Mouse (Mus musculus) myocyte (in vitro differentiated cells): ENCODE data around the gene Mrgpra1. TPM values are rescaled to one million over a fixed set of nuclear protein-coding genes. Genes with fewer than 3 reads are reported as not detected.
"Not testable (repeated sequence)": the region's sequence is repeated elsewhere in the genome, so short reads cannot be mapped to it uniquely, and the experiment has no call there.

ENCODE experiments used
- H3K27me3 ChIP-seq: one replicate; pipeline ENCODE4 v1.6.1; 2011; ENCODE audit not compliant: control insufficient read depth, insufficient read depth, insufficient read length
- H3K36me3 ChIP-seq: one replicate; pipeline ENCODE4 v1.6.1; 2011; ENCODE audit not compliant: control insufficient read depth, insufficient read depth
- H3K4me2 ChIP-seq: one replicate; pipeline ENCODE4 v1.6.1; 2011; ENCODE audit warnings: low read depth, control low read depth
- H3K4me3 ChIP-seq: one replicate; pipeline ENCODE4 v1.5.1; 2011; ENCODE audit warnings: mild to moderate bottlenecking, control low read depth, moderate library complexity
- H3K79me2 ChIP-seq: one replicate; pipeline ENCODE4 v1.6.1; 2011; ENCODE audit not compliant: control insufficient read depth, insufficient read depth
- H3ac ChIP-seq: one replicate; pipeline ENCODE4 v1.6.1; 2011; ENCODE audit not compliant: control insufficient read depth, insufficient read length
- CEBPB ChIP-seq: IDR thresholded peaks from 2 replicates; pipeline ENCODE4 v1.6.1; 2011; ENCODE audit warnings: mild to moderate bottlenecking, moderate library complexity; ENCODE audit not compliant: poor library complexity, insufficient read depth, severe bottlenecking
- E2F4 ChIP-seq: IDR thresholded peaks from one replicate; pipeline ENCODE4 v1.6.1; 2011; ENCODE audit warnings: mild to moderate bottlenecking, control low read depth, moderate library complexity; ENCODE audit not compliant: insufficient read depth
- MAX ChIP-seq: IDR thresholded peaks from one replicate; pipeline ENCODE4 v1.6.1; 2011; ENCODE audit warnings: low read depth, mild to moderate bottlenecking, control low read depth
- MYOD1 ChIP-seq, 3 experiments: IDR thresholded peaks; one replicate each; pipeline ENCODE4 v1.6.1; 2011; ENCODE audit warnings: control low read depth in 2 of 3, low read depth in 2 of 3, mild to moderate bottlenecking in 2 of 3, moderate library complexity in 1 of 3; ENCODE audit not compliant: insufficient read length in 2 of 3, control insufficient read depth in 1 of 3
- MYOG ChIP-seq, 3 experiments: IDR thresholded peaks; one replicate each; pipeline ENCODE4 v1.6.1; 2011; ENCODE audit warnings: control low read depth in 2 of 3, low read depth in 2 of 3, mild to moderate bottlenecking in 2 of 3; ENCODE audit not compliant: insufficient read length in 2 of 3, control insufficient read depth in 1 of 3, insufficient read depth in 1 of 3
- POLR2A ChIP-seq: IDR thresholded peaks from one replicate; pipeline ENCODE4 v1.6.1; 2011; ENCODE audit warnings: low read depth, mild to moderate bottlenecking, control low read depth, moderate library complexity; ENCODE audit not compliant: insufficient read length
- POLR2AphosphoS2 ChIP-seq: IDR thresholded peaks from one replicate; pipeline ENCODE4 v1.6.1; 2011; ENCODE audit warnings: low read depth, control low read depth; ENCODE audit not compliant: insufficient read length
- REST ChIP-seq: IDR thresholded peaks from one replicate; pipeline ENCODE4 v1.6.1; 2011; ENCODE audit warnings: mild to moderate bottlenecking, control low read depth, moderate library complexity; ENCODE audit not compliant: insufficient read depth, insufficient read length
- SRF ChIP-seq: IDR thresholded peaks from one replicate; pipeline ENCODE4 v1.6.1; 2011; ENCODE audit warnings: low read depth; ENCODE audit not compliant: control insufficient read depth, insufficient read length
- TCF12 ChIP-seq: IDR thresholded peaks from one replicate; pipeline ENCODE4 v1.6.1; 2011; ENCODE audit warnings: mild to moderate bottlenecking, control low read depth; ENCODE audit not compliant: poor library complexity, insufficient read depth, severe bottlenecking
- TCF3 ChIP-seq: IDR thresholded peaks from one replicate; pipeline ENCODE4 v1.6.1; 2011; ENCODE audit warnings: low read depth, control low read depth; ENCODE audit not compliant: insufficient read length
- USF1 ChIP-seq: IDR thresholded peaks from one replicate; pipeline ENCODE4 v1.6.1; 2011; ENCODE audit warnings: low read depth, mild to moderate bottlenecking, control low read depth, moderate library complexity
- polyA plus RNA-seq: library from polyadenylated mRNA; unstranded; fragments of >200 nt; fragmentation: generic; extraction: Trizol; gene quantifications from one replicate; pipeline ENCODE4 v1.2.1, GENCODE M21; 2012; ENCODE audit warnings: missing spikeins

Mrgpra1 gene
- polyA plus RNA-seq = not detected

DNA sequence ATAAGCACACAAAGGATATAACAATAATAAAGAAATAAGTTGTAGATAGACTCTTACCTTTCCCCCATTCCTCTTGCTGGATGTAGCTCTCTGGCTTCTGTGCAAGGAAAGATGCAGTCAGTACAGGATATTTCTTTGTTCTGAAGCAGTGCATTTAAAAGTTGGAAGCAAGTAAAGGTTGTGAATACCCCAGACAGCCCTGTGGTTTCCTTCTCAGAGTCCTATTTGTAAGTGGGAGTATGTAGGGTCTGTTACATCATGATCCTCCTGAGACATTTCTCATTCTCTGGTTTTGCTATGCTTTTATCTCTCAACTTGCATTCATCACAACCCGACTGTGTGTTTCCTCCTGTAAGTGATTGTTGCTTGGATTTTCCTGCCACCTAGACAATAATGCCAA is at the start of gene Mrgpra1:
Mrgpra1 (minus strand) TSS at position 101 of the 400 bp plus-strand sequence.
- H3K4me3 ChIP-seq = no peak within 1 kb of the TSS
- H3ac ChIP-seq = no peak within 1 kb of the TSS

GRCm38 (mm10) chr7:47401125-47401524 is 47.1 kb upstream of the Mrgpra1 start:
- no peaks in the 10 kb centered on the region for H3K27me3 ChIP-seq
- no peaks in the 10 kb centered on the region for H3K36me3 ChIP-seq
- H3K4me3 ChIP-seq = no peak overlapping the region
- H3ac ChIP-seq = no peak overlapping the region
- no peak for TF ChIP-seq MYOG (IDR thresholded peaks at IDR 0.05; ENCODE audit: control insufficient read depth in 1 of 3, insufficient read depth in 1 of 3, insufficient read length in 2 of 3, low read depth in 2 of 3)
- no peak for TF ChIP-seq E2F4
- no peak for TF ChIP-seq USF1
- no peak for TF ChIP-seq MYOD1 (IDR thresholded peaks at IDR 0.05; ENCODE audit: control insufficient read depth in 1 of 3, insufficient read length in 2 of 3, low read depth in 2 of 3)
- TF ChIP-seq POLR2A = no peak
- no peak for TF ChIP-seq SRF
- TF ChIP-seq POLR2AphosphoS2 = no peak
- TF ChIP-seq TCF12 = no peak
- TF ChIP-seq TCF3 = no peak
- TF ChIP-seq CEBPB = no peak
- TF ChIP-seq REST = no peak
- TF ChIP-seq MAX = no peak
- H3K4me2 ChIP-seq = no peak overlapping the region
- no peaks in the 10 kb centered on the region for H3K79me2 ChIP-seq

More for the DNA sequence above, at the start of gene Mrgpra1:
- no peak for TF ChIP-seq MAX
- no peak for TF ChIP-seq CEBPB
- TF ChIP-seq MYOG (IDR thresholded peaks at IDR 0.05; ENCODE audit: control insufficient read depth in 1 of 3, insufficient read depth in 1 of 3, insufficient read length in 2 of 3, low read depth in 2 of 3) = no peak
- no peak for TF ChIP-seq POLR2A
- TF ChIP-seq TCF3 = no peak
- no peak for TF ChIP-seq USF1
- no peak for TF ChIP-seq TCF12
- TF ChIP-seq E2F4 = no peak
- no peak for TF ChIP-seq MYOD1 (IDR thresholded peaks at IDR 0.05; ENCODE audit: control insufficient read depth in 1 of 3, insufficient read length in 2 of 3, low read depth in 2 of 3)
- no peak for TF ChIP-seq POLR2AphosphoS2
- TF ChIP-seq SRF = no peak
- no peak for TF ChIP-seq REST
- Histone ChIP-seq H3K36me3 (no peaks in the 10 kb centered on the region), H3K4me2 (no peak within 1 kb of the TSS), H3K79me2 (no peaks in the 10 kb centered on the region), H3K27me3 (no peaks in the 10 kb centered on the region)

- Histone ChIP-seq H3ac (no peak overlapping the region), H3K4me3 (no peak overlapping the region)
Observed at GRCm38 (mm10) chr7:47348421-47348820, 5.6 kb downstream of the Mrgpra1 start.

GRCm38 (mm10) chr7:47345905-47346478 is 8.0 kb downstream of the Mrgpra1 start:
- no peaks in the 10 kb centered on the region for H3K36me3 ChIP-seq
- no peak overlapping the region for H3ac ChIP-seq
- no peak overlapping the region for H3K4me3 ChIP-seq
- no peaks in the 10 kb centered on the region for H3K27me3 ChIP-seq
- TF ChIP-seq POLR2AphosphoS2 = no peak
- TF ChIP-seq MYOG (IDR thresholded peaks at IDR 0.05; ENCODE audit: control insufficient read depth in 1 of 3, insufficient read depth in 1 of 3, insufficient read length in 2 of 3, low read depth in 2 of 3) = no peak
- TF ChIP-seq TCF12 = no peak
- TF ChIP-seq MYOD1 (IDR thresholded peaks at IDR 0.05; ENCODE audit: control insufficient read depth in 1 of 3, insufficient read length in 2 of 3, low read depth in 2 of 3) = no peak
- no peak for TF ChIP-seq USF1
- TF ChIP-seq CEBPB = no peak
- TF ChIP-seq MAX = no peak
- no peak for TF ChIP-seq SRF
- no peak for TF ChIP-seq E2F4
- no peak for TF ChIP-seq REST
- TF ChIP-seq POLR2A = no peak
- no peak for TF ChIP-seq TCF3
- H3K4me2 ChIP-seq = no peak overlapping the region
- no peaks in the 10 kb centered on the region for H3K79me2 ChIP-seq

More at GRCm38 (mm10) chr7:47348421-47348820, 5.6 kb downstream of the Mrgpra1 start:
- H3K79me2 ChIP-seq = no peaks in the 10 kb centered on the region
- H3K27me3 ChIP-seq = no peaks in the 10 kb centered on the region
- H3K36me3 ChIP-seq = no peaks in the 10 kb centered on the region
- no peak for TF ChIP-seq MAX
- TF ChIP-seq MYOG (IDR thresholded peaks at IDR 0.05; ENCODE audit: control insufficient read depth in 1 of 3, insufficient read depth in 1 of 3, insufficient read length in 2 of 3, low read depth in 2 of 3) = no peak
- no peak for TF ChIP-seq TCF3
- no peak for TF ChIP-seq SRF
- TF ChIP-seq CEBPB = no peak
- TF ChIP-seq REST = no peak
- no peak for TF ChIP-seq POLR2A
- TF ChIP-seq POLR2AphosphoS2 = no peak
- TF ChIP-seq MYOD1 (IDR thresholded peaks at IDR 0.05; ENCODE audit: control insufficient read depth in 1 of 3, insufficient read length in 2 of 3, low read depth in 2 of 3) = no peak
- no peak for TF ChIP-seq TCF12
- no peak for TF ChIP-seq E2F4
- no peak for TF ChIP-seq USF1
- no peak overlapping the region for H3K4me2 ChIP-seq

DNA sequence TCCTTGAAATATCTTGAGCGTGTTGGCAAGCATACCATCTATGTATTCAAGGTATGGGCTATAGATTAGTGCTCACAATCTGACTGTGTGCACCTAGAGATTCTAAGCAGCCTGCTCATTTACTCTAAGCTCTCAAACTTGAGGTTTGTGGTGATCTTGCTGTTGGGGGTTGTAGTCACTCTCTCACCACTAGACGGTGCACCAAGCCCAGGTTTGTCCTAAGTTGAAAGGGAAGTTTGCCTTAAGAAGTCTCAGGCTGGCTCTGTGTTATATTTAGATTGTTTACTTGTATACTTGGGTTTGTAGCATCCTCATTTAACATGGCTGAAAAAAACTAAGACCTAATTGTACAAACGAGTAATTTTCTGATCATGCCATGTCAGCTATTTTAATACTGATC is 12.2 kb downstream of the Mrgpra1 start:
- H3K27me3 ChIP-seq, H3ac ChIP-seq, H3K4me3 ChIP-seq, H3K36me3 ChIP-seq, H3K4me2 ChIP-seq, H3K79me2 ChIP-seq: not testable (repeated sequence)

- not testable (repeated sequence) for H3K79me2 ChIP-seq, H3K4me2 ChIP-seq, H3ac ChIP-seq, H3K27me3 ChIP-seq, H3K36me3 ChIP-seq, H3K4me3 ChIP-seq
Observed at GRCm38 (mm10) chr7:47341389-47341788, 12.7 kb downstream of the Mrgpra1 start.
